Mouse (Mus musculus) forebrain, postnatal 0 days (tissue): ENCODE results near the gene Plcb4. TPM values are rescaled to one million over a fixed set of nuclear protein-coding genes. Genes with fewer than 3 reads are reported as not detected.

Experiments used
- ATAC-seq: fragments of 200-750 bp; cut with Nextera tagmentation; 2 replicates; pipeline ENCODE4 v1.8.0; 2017; ENCODE audit warnings: mild to moderate bottlenecking, moderate library complexity
- DNase-seq: peaks from one replicate; pipeline ENCODE4 v3.0.0-alpha.2; 2015
- H3K27ac ChIP-seq: fragments of 300-500 bp; sonication (generic); 2 replicates; pipeline ENCODE4 v1.5.1; 2014; ENCODE audit warnings: low read depth, mild to moderate bottlenecking, antibody characterized with exemption, low read length, moderate library complexity, mixed read lengths
- H3K27me3 ChIP-seq: fragments of 300-500 bp; sonication (generic); 2 replicates; pipeline ENCODE4 v1.6.1; 2014; ENCODE audit warnings: mild to moderate bottlenecking, low read length, mixed read lengths; ENCODE audit not compliant: insufficient read depth
- H3K36me3 ChIP-seq: fragments of 300-500 bp; sonication (generic); 2 replicates; pipeline ENCODE4 v1.6.1; 2014; ENCODE audit warnings: mild to moderate bottlenecking, moderate library complexity; ENCODE audit not compliant: insufficient read depth
- H3K4me1 ChIP-seq: fragments of 300-500 bp; sonication (generic); 2 replicates; pipeline ENCODE4 v1.6.1; 2014; ENCODE audit warnings: antibody characterized with exemption; ENCODE audit not compliant: insufficient read depth
- H3K4me2 ChIP-seq: fragments of 300-500 bp; sonication (generic); 2 replicates; pipeline ENCODE4 v1.6.1; 2014; ENCODE audit warnings: low read depth, mild to moderate bottlenecking, moderate library complexity
- H3K4me3 ChIP-seq: fragments of 300-500 bp; sonication (generic); 2 replicates; pipeline ENCODE4 v1.5.1; 2014; ENCODE audit warnings: low read depth, low read length, mixed read lengths
- H3K9ac ChIP-seq: fragments of 300-500 bp; sonication (generic); 2 replicates; pipeline ENCODE4 v1.6.1; 2014; ENCODE audit warnings: mild to moderate bottlenecking
- H3K9me3 ChIP-seq: fragments of 300-500 bp; sonication (generic); 2 replicates; pipeline ENCODE4 v1.6.1; 2016; ENCODE audit warnings: low read length
- CTCF ChIP-seq: sonication (generic); IDR thresholded peaks from 2 replicates; pipeline ENCODE4 v1.5.1; 2016; ENCODE audit warnings: antibody characterized with exemption, control low read depth, low read depth
- WGBS: fragments of 180-500 bp; shearing (Covaris S2); extraction: QIAGEN DNeasy Blood & Tissue Kit; methylation state at CpG from one replicate; pipeline ENCODE4 v1.1.7; 2014; 5-methylcytosine and 5-hydroxymethylcytosine counted together
- polyA plus RNA-seq: library from polyadenylated mRNA; unstranded; fragments of >200 nt; fragmentation: Nextera tagmentation; extraction: Ambion mirVana; gene quantifications from 2 replicates; pipeline ENCODE4 v1.2.1, GENCODE M21; 2015
- total RNA-seq: library from RNA; depleted of rRNA; stranded (reverse); fragments of >200 nt; gene quantifications from 2 replicates; pipeline ENCODE4 v1.2.3, GENCODE M21; 2014

The Plcb4 gene
- total and polyA plus RNA-seq, 2 experiments from 2014 or later = 15.5 to 39.7 TPM

DNA sequence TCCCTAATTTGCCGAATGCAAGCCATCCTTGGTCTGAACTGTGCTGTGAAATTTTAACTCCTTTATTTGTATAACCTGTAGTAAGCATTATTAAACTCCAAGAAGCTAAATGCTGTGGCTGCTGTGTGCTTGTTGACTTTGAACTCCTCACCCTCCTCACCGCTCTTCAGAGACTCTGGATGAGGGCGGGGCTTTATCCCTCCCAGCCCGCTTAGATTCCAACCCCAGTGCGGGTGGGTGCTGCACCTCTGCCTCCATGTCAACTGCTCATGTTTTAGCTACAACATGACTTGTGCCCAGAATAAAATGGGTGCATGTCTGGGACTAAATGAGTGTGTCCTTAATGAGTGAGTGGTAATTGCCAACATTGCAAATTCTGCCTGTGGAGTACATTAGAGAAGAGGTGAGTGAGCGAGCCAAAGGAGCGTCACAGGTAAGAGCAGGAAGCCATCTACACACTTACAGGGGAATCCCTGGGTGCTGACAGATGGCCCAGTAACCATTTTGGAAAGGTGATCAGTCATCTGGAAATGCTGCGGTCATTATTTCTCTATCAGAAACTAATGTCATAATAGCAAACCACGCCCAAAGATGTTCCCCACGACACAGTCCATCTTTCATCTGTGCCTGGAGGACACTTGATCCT is 13.8 kb downstream of the Plcb4 start:
- no peak overlapping the region for H3K4me3 ChIP-seq
- no peak overlapping the region for H3K4me2 ChIP-seq
- no peak overlapping the region for H3K27ac ChIP-seq
- no peaks in the 10 kb centered on the region for H3K27me3 ChIP-seq
- no peak overlapping the region for H3K9ac ChIP-seq
- no peaks in the 10 kb centered on the region for H3K9me3 ChIP-seq
- H3K36me3 ChIP-seq = no peaks in the 10 kb centered on the region
- no peaks in the 10 kb centered on the region for H3K4me1 ChIP-seq
- WGBS = 80% methylated on average over 10 of the region's 10 CpGs
- ATAC-seq = no peak
- no peak for DNase-seq
- no peak for TF ChIP-seq CTCF

GRCm38 (mm10) chr2:135673649-135674048 is 14.8 kb downstream of the Plcb4 start:
- Histone ChIP-seq H3K9ac (no peak overlapping the region), H3K9me3 (no peaks in the 10 kb centered on the region), H3K27ac (no peak overlapping the region), H3K4me2 (no peak overlapping the region), H3K27me3 (no peaks in the 10 kb centered on the region), H3K4me1 (no peaks in the 10 kb centered on the region), H3K4me3 (no peak overlapping the region), H3K36me3 (no peaks in the 10 kb centered on the region)
- no peak for ATAC-seq
- 77% methylated on average over 8 of the region's 8 CpGs for WGBS
- no peak for TF ChIP-seq CTCF
- DNase-seq = no peak

DNA sequence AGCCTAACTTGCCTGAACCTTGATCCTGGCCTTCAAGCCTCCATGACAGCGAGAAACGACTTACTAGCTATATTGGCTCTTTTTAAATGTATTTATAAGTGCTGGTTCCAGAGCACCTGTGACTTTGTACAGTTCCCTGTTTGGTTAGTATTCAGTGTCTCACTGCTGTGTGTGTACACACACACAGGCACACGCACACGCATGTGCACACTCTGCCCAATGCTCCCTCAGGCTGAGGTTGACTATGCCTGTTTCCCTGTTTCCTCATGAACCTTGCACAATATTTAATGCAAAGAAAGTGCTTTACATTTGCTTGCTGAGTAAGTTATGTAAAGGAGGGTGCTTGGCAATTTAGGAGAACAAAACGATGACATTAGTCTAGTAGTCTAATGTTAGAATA is 16.5 kb downstream of the Plcb4 start:
- no peak for ATAC-seq

DNA sequence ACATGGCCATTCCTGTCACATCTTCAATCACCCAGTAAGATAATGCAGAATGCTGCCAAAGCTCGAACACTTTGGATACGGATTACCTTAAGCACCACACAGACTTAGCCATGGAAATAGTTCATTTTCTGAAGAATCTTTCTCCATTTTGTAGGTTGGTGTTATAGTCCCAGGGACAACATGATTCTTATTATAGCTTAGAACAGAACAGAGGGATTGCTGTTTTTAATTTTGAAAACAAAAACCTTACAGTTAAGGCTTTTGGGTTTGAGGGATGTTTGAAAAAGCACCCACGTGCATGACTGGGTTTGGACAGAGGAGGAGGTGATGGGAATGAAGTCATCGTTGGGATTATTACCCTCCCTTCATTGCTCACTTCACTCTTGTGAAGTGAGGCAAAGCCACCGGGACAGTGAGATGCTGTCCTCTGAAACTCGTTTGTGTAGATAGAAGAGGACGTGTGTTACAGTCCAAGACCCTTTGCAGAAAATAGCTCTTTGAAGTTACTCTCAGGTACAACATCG is 18.2 kb downstream of the Plcb4 start:
- H3K27me3 ChIP-seq = no peaks in the 10 kb centered on the region
- 46% methylated on average over 8 of the region's 8 CpGs for WGBS

More for the DNA sequence above, 16.5 kb downstream of the Plcb4 start:
- Histone ChIP-seq H3K4me2 (no peak overlapping the region), H3K4me1 (no peaks in the 10 kb centered on the region), H3K4me3 (no peak overlapping the region), H3K36me3 (no peaks in the 10 kb centered on the region), H3K9me3 (no peaks in the 10 kb centered on the region), H3K27me3 (no peaks in the 10 kb centered on the region), H3K9ac (no peak overlapping the region), H3K27ac (no peak overlapping the region)
- WGBS = 93% methylated on average over 5 of the region's 5 CpGs
- no peak for DNase-seq
- no peak for TF ChIP-seq CTCF

DNA sequence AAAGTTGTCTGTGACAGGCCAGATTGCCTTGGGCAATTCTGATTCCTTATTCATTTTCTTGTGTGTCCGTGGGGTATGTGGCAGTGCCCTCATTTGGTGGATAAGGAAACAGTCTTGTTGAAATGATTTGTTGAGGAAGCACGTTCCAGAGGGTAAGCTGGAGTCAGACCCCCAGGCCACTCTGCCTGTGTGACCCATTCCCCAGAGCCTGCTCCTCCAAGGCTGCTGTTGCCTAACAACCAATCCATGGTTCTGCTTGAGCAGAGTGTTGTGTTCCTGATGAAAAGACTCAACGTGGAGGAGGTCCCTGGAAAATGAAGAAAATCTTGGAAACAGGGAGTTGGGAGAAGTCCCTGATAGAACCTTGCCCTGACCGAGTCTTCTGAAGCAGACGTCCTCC is 18.8 kb downstream of the Plcb4 start:
- Histone ChIP-seq H3K36me3 (no peaks in the 10 kb centered on the region), H3K4me2 (no peak overlapping the region), H3K4me1 (no peaks in the 10 kb centered on the region), H3K27me3 (no peaks in the 10 kb centered on the region), H3K27ac (no peak overlapping the region), H3K9me3 (no peaks in the 10 kb centered on the region), H3K4me3 (no peak overlapping the region), H3K9ac (no peak overlapping the region)
- DNase-seq (no peak), ATAC-seq (no peak)
- WGBS = 55% methylated on average over 5 of the region's 5 CpGs
- TF ChIP-seq CTCF = no peak

More for the DNA sequence above, 18.2 kb downstream of the Plcb4 start:
- Histone ChIP-seq H3K4me3 (no peak overlapping the region), H3K9me3 (no peaks in the 10 kb centered on the region), H3K36me3 (no peaks in the 10 kb centered on the region), H3K27ac (no peak overlapping the region), H3K4me1 (no peaks in the 10 kb centered on the region), H3K4me2 (no peak overlapping the region), H3K9ac (no peak overlapping the region)
- ATAC-seq (no peak), DNase-seq (no peak)
- TF ChIP-seq CTCF = no peak

DNA sequence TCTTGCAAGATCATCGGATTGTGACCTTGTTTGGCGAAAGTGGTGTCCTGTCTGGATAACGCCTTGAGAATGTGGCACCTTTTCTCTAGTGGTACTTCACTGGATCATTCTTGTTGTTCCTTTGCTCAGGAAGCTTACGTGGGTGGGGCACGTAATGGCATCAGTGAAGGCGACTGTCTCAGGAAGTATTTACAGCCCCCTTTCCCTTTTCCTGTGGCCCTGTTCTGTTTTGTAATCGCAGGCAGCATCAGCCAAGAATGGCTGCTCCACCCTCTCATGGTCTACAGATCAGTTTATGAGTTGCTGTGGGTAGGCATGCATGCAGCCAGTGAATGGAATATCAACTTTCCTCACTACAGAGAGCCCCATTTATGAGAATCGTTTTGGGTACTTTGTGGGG is 21.2 kb downstream of the Plcb4 start:
- Histone ChIP-seq H3K36me3 (no peaks in the 10 kb centered on the region), H3K4me1 (no peaks in the 10 kb centered on the region), H3K27me3 (no peaks in the 10 kb centered on the region), H3K4me3 (no peak overlapping the region), H3K27ac (no peak overlapping the region), H3K9me3 (no peaks in the 10 kb centered on the region), H3K4me2 (no peak overlapping the region), H3K9ac (no peak overlapping the region)
- DNase-seq (no peak), ATAC-seq (no peak)
- WGBS = 93% methylated on average over 8 of the region's 8 CpGs
- TF ChIP-seq CTCF = no peak

GRCm38 (mm10) chr2:135680406-135681134 is 21.8 kb downstream of the Plcb4 start:
- no peak overlapping the region for H3K27ac ChIP-seq
- no peak for DNase-seq
- H3K4me1 ChIP-seq = no peaks in the 10 kb centered on the region
- no peak overlapping the region for H3K9ac ChIP-seq
- no peak for TF ChIP-seq CTCF
- no peak overlapping the region for H3K4me2 ChIP-seq
- H3K27me3 ChIP-seq = no peaks in the 10 kb centered on the region
- 94% methylated on average over 5 of the region's 5 CpGs for WGBS
- no peak overlapping the region for H3K4me3 ChIP-seq
- H3K9me3 ChIP-seq = no peaks in the 10 kb centered on the region
- no peaks in the 10 kb centered on the region for H3K36me3 ChIP-seq
- ATAC-seq = no peak
